Mouse (Mus musculus) hematopoietic stem cell, adult 5-6 weeks (primary cell): ENCODE measurements around the gene Amigo3. TPM values are rescaled to one million over a fixed set of nuclear protein-coding genes. Genes with fewer than 3 reads are reported as not detected.
A peak's percentile ranks its signal among the peaks of the same experiment; 100 is the strongest.

Experiments
- ATAC-seq, 2 experiments: fragments of 125-278 bp in 1 of 2; replicated peaks in 1 of 2; 2 replicates each; pipeline ENCODE4 v1.8.0; 2016 to 2017; ENCODE audit warnings: inconsistent platforms in 2 of 2, mild to moderate bottlenecking in 2 of 2, moderate number of reproducible peaks in 2 of 2, low read depth in 1 of 2, moderate TSS enrichment in 1 of 2; ENCODE audit not compliant: low FRiP score in 2 of 2, poor library complexity in 2 of 2, severe bottlenecking in 2 of 2, insufficient read depth in 1 of 2, low TSS enrichment in 1 of 2
- total RNA-seq: library from RNA; stranded (forward); fragments of 172-1452, 232-1000 nt; gene quantifications from 2 replicates; pipeline ENCODE4 v1.2.3, GENCODE M21; 2017

Gene Amigo3
- total RNA-seq, 1 experiment from 2014 or later = 1.9 TPM

DNA sequence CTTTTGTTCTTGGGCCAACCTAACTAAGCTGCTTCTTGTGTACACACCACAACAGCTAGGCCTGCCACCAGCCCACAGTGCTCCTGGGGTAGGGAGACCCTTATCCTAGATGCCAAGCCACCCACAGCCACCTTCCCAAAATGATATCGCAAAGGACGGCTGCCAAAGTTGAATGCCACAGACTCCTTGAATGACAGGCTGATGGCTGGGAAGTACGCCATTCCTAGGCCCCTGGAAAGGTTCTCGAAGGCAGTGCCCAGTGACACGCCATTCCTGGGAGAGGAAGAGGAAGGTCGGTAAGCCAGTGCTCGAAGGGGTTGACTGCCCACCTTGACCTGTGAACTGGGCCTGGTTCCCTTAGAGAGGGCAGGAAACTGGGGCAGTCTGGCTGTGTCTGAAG, 16.6 kb downstream of the Amigo3 start:
- no peak for ATAC-seq

DNA sequence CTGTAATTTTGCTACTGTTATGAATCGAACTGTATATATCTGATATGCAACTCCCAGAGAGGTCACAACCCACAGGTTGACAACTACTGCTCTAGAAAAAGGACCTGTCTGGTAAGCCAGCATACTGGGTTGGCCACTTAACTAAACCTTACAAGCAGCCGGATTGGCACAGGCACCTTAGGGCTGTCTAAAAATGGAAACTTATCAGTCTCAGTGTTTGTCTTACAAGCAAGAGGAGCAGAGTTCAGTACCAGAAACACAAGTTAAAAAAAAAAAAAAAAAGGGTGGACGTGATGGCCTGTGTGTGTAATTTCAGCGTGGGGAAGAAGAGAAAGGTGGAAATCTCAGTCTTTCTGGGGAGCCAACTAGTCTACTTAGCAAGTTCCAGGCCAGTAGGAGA, 18.8 kb downstream of the Amigo3 start:
- no peak for ATAC-seq

DNA sequence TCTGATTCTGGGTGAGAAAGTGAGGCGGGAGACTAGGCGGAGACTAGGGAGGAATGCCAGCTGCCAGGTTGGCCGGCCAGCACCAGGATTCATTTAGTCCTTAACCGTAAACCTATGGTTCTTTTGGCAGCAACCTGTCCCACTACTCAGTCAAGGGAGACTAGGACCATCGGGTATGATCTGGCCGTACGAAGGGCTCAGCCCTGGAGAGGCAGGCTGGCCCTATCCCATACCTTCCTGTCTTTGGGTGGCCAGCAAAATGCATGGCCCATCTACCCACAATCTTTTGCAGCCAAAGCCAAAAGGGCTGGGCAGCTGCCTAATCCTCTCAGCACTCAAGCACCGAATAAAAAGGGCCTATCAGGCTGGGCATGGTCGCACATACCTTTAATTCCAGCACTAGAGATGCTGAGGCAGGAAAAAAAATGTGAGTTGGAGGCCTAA, 19.5 kb downstream of the Amigo3 start:
- no peak for ATAC-seq

DNA sequence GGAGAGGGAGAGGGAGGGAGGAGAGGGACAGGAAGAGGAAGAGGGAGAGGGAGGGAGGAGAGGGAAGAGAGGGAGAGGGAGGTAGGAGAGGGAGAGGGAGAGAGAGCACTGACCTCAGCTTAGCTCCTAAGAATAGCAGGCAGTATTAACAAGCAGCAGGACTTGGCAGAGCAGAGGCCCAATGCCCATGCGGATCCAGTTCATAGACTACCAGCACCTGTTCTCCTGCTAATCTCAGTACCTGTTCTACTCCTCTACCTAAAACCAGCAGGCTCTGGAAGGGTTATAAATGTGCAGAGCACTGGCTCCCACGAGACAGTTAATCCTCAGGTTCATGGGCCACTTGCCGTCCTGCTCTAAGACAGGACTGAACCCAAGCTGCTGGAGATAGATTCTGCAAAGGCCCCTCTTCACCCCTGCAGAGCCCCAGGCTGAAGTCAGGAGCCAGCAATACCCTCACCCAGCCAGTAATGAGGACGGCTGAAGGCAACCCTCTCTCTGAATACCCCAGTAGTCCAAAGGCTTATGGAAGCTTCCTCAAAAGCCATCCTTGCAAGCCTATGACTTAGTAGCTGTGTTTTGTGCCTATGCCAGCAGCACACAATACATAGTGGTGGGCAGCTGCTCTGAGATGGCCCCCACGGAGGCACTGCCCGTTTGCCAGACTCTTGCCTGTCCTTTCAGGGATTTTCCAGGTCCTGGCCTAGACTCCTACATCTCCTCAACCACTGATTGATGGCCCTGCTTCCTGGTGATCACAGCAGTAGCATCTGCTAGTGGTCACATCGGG, 20.4 kb downstream of the Amigo3 start:
- no peak for ATAC-seq

DNA sequence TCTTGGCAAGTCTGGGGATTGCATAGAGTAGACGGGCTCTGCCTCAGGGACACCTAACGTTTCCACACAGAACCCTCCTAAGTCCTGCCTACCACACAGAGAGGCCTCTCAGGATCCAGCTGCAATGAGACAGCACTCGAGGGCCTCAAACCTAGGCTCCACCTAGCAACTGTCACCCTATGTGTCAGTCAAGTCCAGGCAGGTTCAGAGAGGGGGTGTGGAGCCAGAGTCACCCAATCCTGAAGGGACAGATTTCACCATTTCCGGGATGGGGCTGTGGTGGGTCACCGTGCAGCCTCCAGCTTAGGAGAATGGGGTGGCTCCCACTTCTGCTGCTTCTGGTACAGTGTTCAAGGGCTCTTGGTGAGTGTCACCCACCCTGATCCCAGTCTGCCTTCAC, 27.2 kb downstream of the Amigo3 start, which contains the start of gene Mst1:
Mst1 (plus strand) TSS at position 269 of the 400 bp plus-strand sequence.
- no peak for ATAC-seq

DNA sequence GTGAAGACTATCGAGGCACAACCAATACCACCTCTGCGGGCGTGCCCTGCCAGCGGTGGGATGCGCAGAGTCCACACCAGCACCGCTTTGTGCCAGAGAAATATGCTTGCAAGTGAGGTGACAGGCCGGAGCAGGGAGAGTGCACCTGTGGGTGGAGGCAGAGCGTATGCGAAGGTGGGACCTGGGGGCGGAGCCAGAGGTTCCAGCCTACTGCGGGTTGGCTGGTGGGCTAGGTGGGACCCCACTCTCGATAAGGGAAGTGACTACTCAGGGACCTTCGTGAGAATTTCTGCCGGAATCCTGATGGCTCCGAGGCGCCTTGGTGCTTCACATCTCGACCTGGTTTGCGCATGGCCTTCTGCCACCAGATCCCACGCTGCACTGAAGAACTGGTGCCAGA, 29.6 kb downstream of the Amigo3 start:
- ATAC-seq = peak in 1 of 2 experiments; percentile 3; a peak in 1 of 4 replicates

DNA sequence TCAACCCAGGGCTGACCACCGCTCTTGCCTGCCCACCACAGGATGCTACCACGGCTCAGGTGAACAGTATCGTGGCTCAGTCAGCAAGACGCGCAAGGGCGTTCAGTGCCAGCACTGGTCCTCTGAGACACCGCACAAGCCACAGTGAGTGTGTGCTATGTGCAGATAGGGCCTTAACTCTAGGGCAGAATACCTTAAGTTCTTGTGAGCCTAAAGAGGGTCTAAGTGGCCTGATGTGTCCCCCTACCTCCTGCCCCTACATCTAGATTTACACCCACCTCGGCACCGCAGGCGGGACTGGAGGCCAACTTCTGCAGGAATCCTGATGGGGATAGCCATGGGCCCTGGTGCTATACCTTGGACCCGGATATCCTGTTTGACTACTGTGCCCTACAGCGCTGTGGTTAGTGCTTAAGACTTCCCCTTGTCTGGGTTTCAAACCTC, 30.1 kb downstream of the Amigo3 start, which contains the start of gene Rnf123:
Rnf123 (minus strand) TSS at position 359 of the 444 bp plus-strand sequence.
- peak; percentile 38 to 46 for ATAC-seq

DNA sequence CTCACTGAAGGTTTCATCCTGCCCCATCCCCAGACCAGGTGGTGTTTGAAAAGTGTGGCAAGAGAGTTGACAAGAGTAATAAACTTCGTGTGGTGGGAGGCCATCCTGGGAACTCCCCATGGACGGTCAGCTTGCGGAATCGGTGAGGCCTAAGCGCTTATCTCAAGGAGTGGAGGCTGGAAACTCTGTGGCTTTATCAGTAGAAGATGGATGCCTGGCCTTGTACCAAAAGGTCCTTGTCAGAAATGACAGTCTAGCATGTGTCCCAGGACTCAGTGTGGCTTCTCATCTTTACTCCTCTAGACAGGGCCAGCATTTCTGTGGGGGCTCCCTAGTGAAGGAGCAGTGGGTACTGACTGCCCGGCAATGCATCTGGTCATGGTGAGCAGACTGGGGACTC, 30.6 kb downstream of the Amigo3 start:
- no peak for ATAC-seq

DNA sequence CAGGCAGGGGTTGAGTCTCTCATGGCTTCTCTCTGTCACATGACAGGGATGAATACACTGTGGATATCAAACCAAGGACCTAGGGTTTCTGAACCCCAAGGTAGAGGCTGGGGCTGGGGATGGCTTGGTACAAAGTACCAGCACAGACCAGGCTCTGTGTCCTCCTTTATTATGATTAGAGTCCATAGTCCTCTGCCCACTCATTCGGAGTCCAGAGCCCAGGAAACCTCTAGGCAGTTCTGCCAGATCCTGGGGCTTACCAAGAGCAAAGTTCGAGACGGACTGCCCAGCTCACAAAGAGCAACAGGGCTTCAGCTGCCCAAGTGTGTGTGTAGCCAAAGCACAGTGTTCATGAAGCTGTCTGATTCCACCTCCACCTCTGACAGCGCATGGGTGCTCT, 32.3 kb downstream of the Amigo3 start:
- ATAC-seq = no peak

DNA sequence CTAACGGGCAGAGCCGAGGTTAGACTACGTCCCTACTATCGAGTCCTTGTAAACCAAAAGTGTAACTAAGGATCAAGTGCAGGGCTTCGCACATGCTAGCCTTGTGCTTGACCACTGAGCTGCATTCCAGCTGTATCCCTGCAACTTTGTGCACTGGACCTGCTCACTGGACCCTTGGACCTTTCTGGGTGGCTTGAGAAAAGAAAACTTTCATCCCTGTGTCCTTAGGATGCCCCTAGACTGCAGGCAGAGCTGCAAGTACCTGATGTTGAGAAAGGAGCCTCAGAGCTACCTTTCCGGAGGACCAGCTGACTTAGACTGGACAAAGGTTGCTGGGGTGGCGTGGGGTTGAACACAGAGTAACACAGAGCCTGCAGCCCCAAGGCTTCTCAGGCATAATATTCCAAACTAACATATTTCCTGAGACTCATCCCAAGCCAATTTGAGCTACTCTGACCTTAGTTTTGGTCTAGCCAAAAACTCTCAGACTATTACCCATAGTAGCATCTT, 37.7 kb downstream of the Amigo3 start:
- no peak for ATAC-seq

DNA sequence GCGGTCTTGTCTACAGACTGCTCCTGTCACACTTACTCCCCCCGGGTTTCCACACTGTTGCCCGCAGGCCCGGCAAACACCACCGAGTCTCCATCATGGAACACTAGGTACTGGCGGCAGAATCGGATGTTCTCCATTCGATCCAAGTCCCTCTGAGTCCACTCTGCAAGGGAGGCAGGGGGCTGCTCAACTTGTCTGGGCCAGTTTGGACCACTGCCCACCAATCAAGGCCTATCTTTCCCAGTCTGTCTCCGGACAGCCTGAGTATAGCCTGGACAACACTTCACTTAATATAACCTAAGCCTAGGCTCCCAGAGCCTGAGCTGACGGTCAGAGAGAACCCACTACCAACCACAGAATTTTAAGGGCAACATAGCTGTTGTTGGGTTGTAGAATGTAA, 40.6 kb downstream of the Amigo3 start:
- no peak for ATAC-seq

DNA sequence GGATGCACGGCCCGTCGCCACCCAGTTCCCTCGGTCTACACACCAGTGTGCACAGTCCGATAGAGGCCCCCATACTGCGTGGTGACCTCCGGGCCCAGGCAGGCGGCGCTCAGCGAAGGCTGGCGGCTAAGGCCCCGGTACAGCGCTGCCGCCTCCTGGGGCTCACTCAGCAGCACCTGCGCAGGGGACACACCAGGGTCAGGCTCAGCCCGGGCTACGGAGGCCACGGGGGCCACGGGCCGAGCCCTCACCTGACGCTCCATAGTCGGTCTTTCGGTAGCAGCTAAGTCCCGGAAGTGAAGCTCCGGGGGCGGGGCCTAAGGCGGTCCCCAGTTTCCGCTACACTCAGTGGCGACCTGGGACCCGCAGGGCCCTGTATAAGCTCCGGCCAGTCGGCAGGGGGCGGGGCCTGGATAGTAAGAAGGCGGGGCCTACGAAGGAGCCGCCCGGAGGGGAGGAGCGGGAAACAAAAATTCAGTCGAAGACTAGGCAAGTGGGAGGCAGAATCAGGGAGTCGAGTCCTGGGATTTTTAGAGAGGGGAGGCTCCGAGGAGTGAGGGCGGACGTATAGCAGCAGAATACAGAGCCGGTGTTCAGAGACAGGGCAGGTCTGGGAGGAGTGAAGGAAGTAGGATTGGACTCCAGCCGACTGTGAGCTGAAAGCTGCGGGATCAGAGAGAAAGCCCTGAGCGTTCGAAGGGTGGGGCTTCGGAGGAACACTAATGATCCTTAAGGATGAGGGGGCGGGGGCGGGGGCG, 41.4 kb downstream of the Amigo3 start, which contains the start of gene Apeh:
Apeh (minus strand) TSS at position 423 of the 758 bp plus-strand sequence.
- peak; percentile 86 to 90 for ATAC-seq

DNA sequence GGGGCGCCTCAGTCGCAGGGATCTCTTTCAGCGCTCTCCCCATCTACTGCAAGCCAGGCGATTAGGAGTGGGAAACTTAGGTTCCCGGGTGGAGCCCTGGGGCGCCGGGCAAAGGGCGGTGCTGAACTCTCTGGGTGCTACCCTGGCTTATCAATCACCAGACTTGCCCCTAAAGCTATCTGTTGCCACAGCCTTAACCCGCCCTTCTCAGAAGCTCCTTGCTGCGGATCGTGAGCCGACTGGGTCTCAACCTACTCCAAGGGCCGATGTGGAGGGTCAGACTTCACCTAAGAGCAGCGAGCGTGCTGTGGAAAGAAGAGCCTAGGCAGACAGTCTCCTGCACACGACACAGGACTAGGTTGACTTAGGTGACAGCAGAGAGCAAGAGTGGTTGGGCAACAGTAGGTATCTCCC, 42.0 kb downstream of the Amigo3 start:
- ATAC-seq = peak in 1 of 2 experiments; percentile 30; a peak in 1 of 4 replicates

DNA sequence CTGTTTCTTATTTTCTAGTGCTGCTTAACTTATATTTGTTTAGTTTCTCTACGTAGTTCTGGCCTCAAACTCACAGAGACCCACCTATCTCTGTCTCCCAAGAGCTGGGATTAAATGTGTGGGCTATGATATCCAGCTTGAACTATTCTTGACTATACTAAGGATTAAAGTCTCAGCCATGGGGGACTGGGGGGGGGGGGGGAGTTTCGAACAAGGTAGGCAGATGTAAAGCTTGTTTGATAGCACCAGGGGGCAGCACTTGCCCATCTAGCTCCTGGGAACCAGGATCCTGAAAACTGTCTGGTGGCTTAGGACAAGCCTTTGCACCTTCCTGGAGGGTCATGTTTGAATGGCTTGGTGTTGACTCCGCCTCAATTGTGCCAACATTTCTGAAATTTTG, 42.6 kb downstream of the Amigo3 start:
- ATAC-seq = peak in 1 of 2 experiments; percentile 29; a peak in 1 of 4 replicates

DNA sequence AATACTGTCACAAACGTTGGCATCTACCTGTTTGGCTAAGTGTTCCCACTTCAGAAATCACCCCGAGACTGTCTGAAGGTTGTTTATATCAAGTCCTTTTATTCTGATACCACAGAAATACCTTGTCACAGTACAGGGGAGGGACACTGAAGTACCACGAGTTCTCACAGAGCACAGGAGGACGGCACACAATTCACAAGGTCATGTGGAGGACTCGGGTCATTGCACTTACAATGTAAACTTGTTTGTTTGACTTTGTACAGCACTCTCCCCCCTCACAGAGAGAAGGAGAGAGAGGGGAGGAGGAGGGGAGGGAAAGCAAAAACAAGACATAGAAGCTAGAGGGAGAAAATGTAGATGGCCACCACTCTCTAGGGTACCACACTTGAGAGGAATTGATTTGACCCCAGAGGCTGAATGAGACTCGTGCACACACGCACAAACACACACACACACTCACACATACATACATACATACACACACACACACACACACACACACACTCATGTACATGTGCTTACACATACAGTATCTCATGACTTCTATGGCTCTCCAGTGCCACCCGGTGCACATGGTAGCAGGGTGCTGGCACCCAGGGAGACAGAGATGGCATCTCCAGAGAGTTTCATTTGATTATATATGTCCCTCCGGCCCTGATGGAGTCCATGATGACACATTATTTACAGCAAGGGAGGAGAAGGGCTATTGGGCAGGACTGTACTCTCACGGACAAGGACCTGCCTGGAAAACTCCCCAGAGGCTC, 43.2 kb downstream of the Amigo3 start:
- no peak for ATAC-seq

DNA sequence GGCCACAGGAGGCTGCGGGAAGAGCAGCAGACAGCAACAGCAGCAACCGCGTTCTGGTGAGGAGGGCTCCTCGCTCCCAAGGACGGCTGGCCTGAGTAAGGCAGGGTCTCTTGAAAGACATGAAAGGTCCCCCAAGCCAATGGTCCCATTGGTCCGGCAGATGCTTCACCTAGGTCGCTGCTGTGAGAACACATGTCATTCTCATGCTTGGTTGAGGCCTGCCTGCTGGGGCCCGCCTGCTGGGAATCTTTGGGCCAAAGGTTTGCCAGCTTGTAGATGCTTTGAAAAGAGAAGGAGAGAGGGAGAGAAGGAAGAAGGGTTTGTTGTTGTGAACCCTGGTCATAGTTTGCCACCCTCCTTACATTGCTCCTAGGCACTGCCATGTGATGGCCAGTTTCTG, 46.7 kb downstream of the Amigo3 start:
- ATAC-seq = no peak

DNA sequence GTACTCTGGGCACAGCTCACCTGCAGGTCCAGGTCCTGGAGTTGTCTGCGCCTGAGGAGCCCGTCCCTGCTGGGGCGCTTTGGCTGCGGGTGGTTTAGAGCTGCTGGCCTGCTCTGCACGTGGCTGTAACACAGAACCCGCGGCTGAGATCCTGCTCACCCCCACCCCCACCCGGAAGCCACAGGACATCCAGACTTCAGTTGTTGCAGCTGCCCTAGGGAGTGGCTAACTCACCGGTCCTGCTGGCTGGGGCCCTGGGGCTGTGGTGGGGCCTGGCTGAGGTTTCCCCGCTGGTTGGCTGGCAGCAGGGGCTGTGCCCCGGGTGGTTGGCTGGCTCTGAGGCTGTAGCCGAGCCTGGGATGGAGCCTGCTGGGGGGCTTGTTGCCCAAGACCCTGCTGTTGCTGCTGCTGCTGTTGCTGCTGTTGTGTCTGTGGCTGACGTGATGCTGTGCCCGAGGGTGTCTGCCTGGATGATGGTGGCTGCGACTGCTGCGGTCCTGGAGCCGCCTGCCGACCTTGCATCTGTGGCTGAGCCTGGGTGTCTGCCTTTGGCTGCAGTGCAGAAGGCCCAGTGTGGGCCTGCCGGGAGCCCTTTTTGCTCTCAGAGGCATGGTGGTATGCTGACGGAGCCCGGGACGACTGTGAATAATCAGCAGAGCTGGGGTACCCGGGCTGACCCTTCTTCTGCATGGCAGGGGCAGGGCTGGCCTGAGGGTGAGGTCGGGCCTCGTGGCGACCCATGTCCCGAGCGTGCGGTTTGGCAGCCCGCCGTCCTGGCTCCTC, 52.0 kb downstream of the Amigo3 start:
- ATAC-seq = peak; percentile 63 to 74
